Mouse (Mus musculus): ENCODE measurements at regions not wholly inside any gene's neighbourhood (a gene's known extent, or its start where the extent isn't known, plus 50 kb on each side); places are given as distances from the start of the nearest gene placed in this dataset.

GRCm38 (mm10) chr5:77620402-77620801, 212.6 kb upstream of the Igfbp7 start:
- in situ Hi-C loops (cut with MboI, MseI): no loop called here

DNA sequence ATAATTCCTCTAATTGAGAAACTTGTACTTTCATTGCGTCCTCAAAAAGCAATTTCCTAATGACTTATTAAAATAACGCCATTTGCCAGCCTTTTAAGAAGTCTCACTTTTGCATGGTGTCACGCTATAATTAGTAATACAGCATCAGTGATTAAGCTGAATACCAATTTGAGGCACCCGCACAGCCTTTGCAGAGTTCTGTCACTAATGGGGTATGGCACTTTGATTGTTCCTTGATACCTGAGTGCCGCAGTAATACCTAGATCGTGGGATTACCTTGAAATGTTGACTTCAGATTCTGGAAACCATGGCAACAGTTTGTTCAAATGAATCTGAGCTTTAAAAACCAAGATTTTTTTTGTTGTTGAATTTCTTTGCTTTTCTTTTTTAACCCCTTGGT, 202.7 kb upstream of the Igfbp7 start:
- in situ Hi-C loops (cut with MboI, MseI): no loop called here

DNA sequence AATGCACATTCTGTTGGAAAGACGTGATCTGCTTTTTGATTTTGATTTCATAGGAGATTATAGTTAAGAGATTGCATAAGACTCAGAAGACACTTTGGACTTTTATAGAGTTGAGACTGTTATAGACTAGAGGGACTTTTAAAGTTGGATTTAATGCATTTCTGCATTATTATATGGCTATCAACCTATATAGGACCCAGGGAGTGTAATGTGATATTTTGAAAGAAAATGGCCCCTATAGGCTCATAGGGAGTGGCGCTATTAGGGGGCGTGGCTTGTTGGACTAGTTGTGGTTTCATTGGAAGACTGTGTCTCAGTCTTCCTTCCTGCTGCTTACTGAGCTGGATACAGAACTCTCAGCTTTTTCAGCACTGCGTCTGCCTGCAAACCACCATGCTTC, 186.9 kb upstream of the Igfbp7 start:
- in situ Hi-C loops (cut with MboI, MseI): no loop called here

DNA sequence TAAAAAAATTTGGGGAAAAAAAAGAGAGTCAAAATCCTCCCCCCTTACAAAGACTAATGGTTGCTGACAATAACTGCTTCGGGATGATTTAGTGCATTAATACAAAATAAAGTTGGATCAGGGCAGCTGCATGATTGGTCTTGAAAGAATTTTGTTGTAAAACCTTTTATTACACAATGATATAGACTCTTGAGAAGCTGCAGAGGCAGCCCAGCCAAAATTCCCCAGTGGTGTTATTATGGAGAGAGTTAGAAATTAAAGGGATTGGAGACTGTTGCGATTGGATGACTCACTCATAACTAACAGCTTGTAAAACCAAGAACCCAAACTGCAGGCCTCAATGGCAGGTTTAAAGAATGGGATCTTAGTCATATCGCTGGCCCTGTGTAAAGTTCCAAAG, 181.4 kb upstream of the Igfbp7 start:
- in situ Hi-C loops (cut with MboI, MseI): no loop called here

DNA sequence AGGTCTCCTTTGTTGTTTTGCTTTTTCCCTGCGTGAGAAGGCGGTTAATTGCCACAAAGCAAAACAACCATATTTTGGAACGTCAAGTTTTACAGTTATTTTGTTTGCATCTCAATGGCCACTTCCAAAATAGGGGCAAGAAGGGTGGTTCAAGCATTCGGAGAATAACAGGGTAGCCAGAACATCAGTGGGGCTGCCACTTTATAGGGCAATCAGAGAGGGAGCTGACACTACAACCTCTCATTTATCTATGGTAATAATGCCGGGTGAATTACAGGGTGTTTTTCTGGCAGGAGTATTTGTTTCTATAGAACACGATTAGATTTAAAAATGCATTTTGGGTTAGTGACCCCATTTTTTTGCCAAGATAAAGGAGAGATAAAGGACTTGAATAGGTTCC, 173.9 kb upstream of the Igfbp7 start:
- in situ Hi-C loops (cut with MboI, MseI): no loop called here

- in situ Hi-C loops (cut with MboI, MseI): no loop called here
These were observed 173.3 kb upstream of the Igfbp7 start for GRCm38 (mm10) chr5:77581106-77581638.

DNA sequence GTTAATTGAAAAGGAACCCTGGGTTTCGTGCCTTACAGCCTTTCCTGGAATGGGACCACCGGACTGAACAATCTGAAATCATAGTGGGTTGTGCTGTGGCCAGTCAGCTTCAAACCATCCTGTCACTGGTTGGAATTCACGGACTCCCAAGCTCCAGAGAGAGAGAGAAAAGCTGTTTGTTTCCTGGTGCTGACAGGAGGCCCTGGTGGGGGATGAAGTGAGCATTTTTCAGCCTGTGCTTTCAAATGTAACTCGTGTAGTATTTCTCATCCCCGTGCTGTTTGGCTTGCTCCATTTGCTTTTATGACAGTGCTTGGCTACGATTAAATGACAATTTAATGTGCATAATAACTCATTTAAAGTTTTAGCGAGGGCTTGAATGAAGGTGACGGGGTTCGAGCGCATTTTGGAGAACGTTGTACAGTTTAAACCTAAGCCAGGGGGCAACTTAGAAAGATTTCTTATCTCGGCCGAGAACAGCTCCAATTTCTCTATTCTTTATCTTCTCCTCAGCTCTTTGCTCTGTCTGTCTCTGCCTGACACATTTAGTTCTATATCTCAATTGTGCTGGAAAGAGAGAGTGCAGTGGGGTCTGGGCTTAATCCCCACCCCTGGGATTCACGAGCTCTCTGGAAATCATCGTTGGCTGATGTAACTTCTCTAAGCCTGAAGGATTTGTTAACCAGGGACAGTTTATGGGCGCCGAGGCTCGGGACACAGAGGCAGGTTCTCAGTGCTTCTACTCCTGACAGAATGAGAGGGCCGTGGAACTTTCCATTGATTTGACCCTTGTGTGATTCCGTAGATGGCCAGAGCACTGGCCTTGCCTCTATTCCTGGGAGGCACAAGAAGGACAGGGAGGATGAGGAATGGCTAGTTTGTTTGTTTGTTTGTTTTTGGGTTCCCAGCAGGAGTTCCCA, 172.2 kb upstream of the Igfbp7 start:
- in situ Hi-C loops (cut with MboI, MseI): no loop called here

DNA sequence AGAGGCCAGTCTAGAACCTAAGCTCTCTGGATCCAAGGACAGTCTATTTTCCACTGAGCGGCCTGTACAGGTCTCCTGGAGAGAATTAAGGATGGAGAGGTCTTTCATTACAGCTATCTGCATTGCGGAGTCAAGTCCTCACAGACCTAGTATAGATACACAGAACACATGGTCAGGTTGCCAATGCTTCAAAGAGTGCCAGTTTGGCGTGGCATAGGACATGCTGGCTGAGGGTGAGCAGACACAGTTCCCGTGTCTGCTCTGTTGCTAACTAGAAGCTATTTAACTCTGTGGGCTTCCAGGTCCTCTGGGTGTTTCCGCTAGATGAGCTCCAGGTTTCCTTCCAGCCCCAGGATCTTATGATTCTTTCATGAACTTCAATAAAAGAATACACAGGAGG, 169.0 kb upstream of the Igfbp7 start:
- in situ Hi-C loops (cut with MboI, MseI): no loop called here

DNA sequence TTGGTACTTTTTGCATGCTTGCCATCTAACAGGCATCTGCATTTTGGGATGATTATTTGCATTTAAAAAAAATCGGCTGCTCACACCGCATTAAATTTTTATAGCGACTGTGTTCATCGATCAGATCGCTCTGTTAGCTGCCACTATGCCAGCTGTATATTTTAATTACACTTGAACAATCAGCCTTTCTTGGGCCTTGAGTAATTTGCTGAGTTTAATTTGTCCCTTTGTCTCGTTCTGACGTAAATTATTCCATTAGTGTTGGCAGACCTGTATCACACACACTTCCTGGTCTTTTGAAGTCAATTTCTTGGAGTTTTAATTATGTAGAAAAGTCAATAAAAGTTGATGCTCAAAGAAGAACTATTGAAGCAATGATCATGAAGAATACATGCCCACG, 167.9 kb upstream of the Igfbp7 start:
- in situ Hi-C loops (cut with MboI, MseI): no loop called here

DNA sequence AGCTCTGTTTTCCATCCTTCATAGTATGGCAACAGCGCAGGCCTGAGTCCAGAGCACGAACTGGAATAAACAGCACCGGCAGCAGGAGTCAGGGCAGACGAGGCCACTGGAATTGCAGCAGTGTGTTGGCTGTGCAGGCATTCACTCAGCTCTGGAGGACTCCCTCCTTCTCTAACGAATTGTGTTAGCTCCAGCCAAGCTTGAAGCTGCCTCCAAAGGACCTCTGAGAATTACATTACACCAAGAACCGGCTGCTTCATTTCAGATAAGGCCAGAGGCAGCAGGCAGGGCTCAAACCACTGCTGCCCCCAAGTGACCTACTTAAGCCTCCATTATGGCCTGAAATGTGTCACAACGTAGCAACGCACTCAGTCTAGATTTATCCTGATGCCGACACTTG, 162.5 kb upstream of the Igfbp7 start:
- in situ Hi-C loops (cut with MboI, MseI): no loop called here

DNA sequence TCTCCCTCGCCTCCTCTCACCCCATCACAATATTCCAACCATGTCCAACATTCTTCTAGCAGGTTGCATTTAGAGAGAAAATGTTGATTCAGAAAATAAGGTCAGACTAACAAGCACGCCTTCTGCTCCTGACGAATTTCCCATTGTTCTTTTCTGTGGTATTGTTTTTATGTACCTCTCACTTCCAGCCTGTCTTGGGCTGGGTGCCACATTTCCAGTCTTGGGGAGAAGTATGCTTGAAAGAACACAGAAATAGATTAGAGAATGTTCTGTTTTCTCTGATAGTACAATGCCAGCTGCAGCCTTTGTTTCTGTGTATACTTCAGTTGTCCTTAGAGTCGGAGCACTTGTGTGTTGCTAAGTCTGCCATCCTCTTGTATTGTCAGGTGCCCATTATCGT, 160.3 kb upstream of the Igfbp7 start:
- in situ Hi-C loops (cut with MboI, MseI): no loop called here

- in situ Hi-C loops (cut with MboI, MseI): no loop called here
These were observed 144.7 kb upstream of the Igfbp7 start for GRCm38 (mm10) chr5:77552580-77552979.

DNA sequence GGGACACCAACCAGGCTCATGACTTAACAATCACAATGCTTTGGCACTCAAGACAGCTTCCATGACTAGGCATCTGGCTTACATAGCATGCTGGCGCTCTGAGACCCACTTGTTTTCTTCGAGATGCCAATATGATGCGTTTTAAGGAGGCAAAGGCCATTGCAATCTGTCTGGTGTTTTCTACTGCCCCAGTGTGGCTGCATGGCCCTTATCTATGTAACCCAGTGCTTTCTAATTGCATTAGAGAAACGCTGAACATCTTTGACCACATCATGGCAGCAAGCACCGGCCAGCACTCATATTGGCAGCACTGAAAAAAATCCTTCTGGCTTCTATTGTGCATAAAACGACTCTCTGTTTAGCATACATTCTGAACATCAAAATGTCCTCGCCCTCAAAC, 144.2 kb upstream of the Igfbp7 start:
- in situ Hi-C loops (cut with MboI, MseI): no loop called here

DNA sequence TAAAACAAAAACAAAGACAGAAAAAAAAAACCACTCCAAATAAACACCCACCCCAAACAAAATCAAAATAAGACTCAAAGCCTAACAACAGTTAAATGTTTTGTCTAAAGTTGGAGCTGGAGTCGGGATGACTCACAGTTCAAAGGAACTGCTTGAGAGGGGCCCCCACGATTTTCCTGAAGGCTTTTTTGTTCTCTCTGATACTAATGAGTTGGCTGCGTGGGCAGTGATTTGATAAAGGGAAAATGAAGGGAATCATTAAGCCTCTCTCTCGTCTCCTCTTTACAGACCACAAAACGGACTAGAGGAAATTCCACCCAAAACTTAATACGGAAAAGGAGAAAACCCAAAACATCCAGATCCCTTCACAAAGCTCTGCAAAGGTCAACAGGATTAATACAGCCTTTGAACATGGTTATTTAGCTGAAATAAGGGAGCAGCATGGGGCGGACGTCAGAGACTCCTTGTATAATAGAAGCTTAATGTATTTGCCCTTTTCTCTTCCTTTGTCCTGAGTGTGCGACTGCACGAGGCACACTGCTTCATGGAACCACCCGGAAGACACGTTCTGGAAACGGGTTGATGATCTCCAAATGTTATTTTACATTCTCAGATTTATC, 138.3 kb upstream of the Igfbp7 start:
- in situ Hi-C loops (cut with MboI, MseI): no loop called here

DNA sequence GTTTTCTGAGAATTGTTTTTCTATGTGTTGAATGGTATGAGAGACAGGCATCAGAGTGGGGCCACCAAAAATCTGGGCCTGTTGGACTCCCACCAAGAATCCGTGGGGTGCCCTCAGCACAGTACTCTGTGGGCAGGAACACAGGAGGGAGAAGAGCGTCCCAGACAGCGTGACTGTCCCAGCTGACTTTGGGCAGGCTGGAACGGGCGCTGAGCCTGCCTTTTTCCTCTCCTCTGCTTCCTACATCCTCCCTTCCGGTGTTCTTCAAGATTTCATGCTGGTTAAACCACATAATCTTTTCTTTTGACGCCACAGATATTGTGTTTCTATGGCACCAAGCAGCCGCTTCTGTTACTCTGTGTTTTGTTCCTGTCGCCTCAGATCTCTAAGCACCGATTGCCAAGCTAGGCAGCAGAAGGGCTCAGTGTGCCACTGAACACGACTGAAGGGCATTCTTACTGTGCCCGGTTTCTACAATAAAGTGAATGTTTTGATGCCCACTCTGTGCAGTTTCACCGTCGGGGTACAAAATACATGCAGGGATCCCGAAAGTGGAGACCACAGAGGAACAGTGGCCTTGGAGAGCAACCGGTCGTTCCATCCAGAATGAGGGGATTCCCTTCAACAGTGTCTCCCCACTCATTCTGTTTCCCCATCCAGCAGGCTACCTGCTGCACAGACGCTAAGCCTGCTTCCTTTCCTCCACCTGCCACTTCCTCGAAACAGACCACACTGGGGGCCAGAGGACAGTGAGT, 124.6 kb upstream of the Igfbp7 start:
- in situ Hi-C loops (cut with MboI, MseI): no loop called here

DNA sequence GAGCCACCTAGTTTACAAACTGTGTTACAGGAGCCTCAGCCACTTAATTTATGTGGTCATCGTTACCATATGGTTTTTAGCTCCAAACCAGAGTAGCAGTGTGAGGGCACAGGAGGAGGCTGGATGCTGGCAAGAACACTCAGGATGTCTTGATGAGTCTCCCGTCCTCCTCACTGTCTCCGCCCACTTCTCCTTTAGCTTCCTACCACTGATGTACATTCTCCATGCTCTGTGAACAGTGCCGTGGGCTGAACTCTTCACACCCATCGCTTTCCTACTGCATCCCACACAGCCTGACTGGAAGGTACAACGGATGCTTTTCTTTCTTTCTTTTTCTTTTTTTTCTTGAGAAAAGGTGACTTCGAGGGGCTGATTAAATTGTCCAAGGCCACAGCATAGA, 122.5 kb upstream of the Igfbp7 start:
- in situ Hi-C loops (cut with MboI, MseI): no loop called here

DNA sequence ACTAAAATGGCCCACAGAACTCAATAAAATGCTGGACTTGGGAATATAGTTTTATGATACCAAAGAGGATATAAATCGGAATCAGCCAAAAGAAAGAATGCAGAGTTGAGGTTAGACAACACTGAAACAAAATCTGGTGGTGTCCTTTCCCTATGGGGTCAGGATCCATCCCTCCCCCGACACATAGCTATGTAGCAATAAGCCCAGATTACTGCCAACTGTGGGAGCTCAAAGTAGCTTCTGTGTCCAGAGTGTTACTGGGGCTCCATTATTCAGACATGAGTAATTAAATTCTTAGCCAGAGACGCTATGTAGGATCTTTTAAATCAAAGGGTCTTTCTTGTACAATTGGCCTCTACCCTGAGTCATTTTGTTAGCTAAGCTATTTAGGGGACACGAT, 109.4 kb upstream of the Igfbp7 start:
- in situ Hi-C loops (cut with MboI, MseI): no loop called here

DNA sequence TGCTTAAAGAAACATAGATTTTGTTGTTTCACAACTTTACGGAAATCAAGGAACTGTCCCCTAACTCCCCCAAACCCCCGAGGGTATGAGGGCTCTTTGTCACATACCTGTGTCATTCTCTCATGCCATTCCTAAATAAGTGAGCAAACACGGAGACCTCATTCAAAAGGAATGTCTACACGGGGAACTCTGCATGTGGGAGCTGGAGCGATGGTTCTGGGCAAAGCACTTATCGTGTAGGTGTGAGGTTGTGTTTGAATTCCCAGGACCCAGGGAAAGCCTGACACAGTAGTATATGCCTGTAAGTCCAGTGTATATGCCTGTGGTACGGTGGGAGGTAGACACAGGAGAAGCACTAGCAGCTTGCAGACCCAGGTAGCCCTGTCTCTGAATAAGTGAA, 107.6 kb upstream of the Igfbp7 start:
- in situ Hi-C loops (cut with MboI, MseI): no loop called here

- in situ Hi-C loops (cut with MboI, MseI): no loop called here
These were observed 94.8 kb upstream of the Igfbp7 start for GRCm38 (mm10) chr5:77502684-77503083.

DNA sequence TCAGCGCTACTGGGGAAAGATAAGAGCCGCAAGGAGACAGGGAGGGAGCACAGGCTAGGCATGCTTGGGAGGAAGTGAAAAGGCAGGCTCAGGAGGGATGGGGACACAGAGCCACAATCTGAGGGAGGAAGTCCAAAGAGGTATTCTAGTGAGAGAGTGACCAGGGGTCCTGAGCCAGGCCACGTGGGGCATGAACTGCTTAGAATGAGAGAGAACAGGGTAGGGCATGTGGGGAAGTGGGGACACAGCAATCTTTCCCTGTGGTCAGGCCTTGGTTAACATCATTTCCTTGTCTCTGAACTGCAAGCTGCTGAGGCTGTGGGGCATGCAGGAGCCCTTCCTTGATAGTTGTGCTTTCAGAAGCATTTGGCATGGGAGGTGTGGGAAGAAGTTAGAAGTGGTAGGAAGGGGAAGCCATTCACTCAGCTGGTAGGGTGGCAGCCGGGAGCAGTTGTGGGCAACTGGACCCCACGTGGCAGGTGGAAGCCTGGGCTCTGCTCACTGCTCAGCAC, 92.2 kb upstream of the Igfbp7 start:
- in situ Hi-C loops (cut with MboI, MseI): no loop called here

GRCm38 (mm10) chr5:77494601-77495000, 86.8 kb upstream of the Igfbp7 start:
- in situ Hi-C loops (cut with MboI, MseI): no loop called here

DNA sequence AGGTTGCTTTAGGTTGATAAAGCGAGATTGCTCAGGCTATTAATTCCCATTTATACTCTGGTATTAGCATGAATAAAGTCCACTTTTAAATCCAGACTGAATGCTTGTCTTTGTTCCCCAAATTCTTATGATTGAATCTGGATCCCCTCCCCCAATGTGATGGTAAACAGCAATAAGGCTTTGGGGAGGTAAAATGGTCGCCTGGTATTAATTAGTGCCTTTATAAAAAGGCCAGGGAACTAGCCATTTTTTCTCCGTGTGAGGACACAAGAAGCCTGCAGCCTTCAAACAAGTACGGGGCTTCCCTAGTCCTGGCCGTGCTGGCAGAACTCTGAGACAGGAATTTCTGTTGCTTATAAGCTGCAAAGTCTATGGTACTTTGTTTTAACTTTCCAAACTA, 81.1 kb upstream of the Igfbp7 start:
- in situ Hi-C loops (cut with MboI, MseI): no loop called here

Measured in T-helper 2 cell (primary cell).